Mouse (Mus musculus) CH12.LX (cell line): ENCODE measurements around the gene Tpsb2. TPM values are rescaled to one million over a fixed set of nuclear protein-coding genes. Genes with fewer than 3 reads are reported as not detected.

ENCODE experiments used
- DNase-seq: peaks from one replicate; pipeline ENCODE4 v3.0.0-alpha.2; 2013; ENCODE audit errors: extremely low read depth
- H3K27ac ChIP-seq: 2 replicates; pipeline ENCODE4 v1.5.1; 2012; ENCODE audit warnings: low read depth, mild to moderate bottlenecking, control low read depth, moderate library complexity; ENCODE audit not compliant: insufficient read depth
- H3K27me3 ChIP-seq: replicated peaks from 2 replicates; pipeline ENCODE3; 2012; ENCODE audit warnings: inconsistent platforms
- H3K36me3 ChIP-seq, 2 experiments: replicated peaks in 1 of 2; 2 replicates each; pipeline versions ENCODE3 to v1.6.1; 2012; ENCODE audit warnings: inconsistent platforms in 1 of 2, low read length in 1 of 2, mild to moderate bottlenecking in 1 of 2, mixed read lengths in 1 of 2, moderate library complexity in 1 of 2; ENCODE audit not compliant: control insufficient read depth in 1 of 2, insufficient read depth in 1 of 2
- H3K4me1 ChIP-seq, 2 experiments: 2 replicates each; pipeline ENCODE4 v1.6.1; 2012; ENCODE audit warnings: inconsistent platforms in 1 of 2, moderate library complexity in 1 of 2; ENCODE audit not compliant: insufficient read depth in 2 of 2, control insufficient read depth in 1 of 2
- H3K4me2 ChIP-seq: 2 replicates; pipeline ENCODE4 v1.6.1; 2012; ENCODE audit warnings: low read depth, mild to moderate bottlenecking, control low read depth; ENCODE audit not compliant: poor library complexity, insufficient read depth, severe bottlenecking
- H3K4me3 ChIP-seq, 3 experiments: fragments of 150-350 bp in 1 of 3; sonication (generic) in 1 of 3; replicated peaks in 1 of 3; 2 replicates each; pipeline versions ENCODE3 to v1.5.1; 2011 to 2012; ENCODE audit warnings: low read depth in 2 of 3, low read length in 2 of 3, mild to moderate bottlenecking in 2 of 3, moderate library complexity in 2 of 3, control low read depth in 1 of 3, improper control_type of control experiment in 1 of 3, inconsistent platforms in 1 of 3, mixed read lengths in 1 of 3; ENCODE audit not compliant: poor library complexity in 1 of 3
- H3K79me2 ChIP-seq: replicated peaks from 2 replicates; pipeline ENCODE4 v1.6.1; 2012; ENCODE audit warnings: mild to moderate bottlenecking, moderate library complexity; ENCODE audit not compliant: control insufficient read depth, poor library complexity, insufficient read depth, severe bottlenecking; ENCODE audit errors: extremely low read depth
- H3K9ac ChIP-seq: 2 replicates; pipeline ENCODE4 v1.6.1; 2012; ENCODE audit warnings: low read depth, mild to moderate bottlenecking, control low read depth, moderate library complexity; ENCODE audit not compliant: insufficient read depth
- H3K9me3 ChIP-seq: replicated peaks from 2 replicates; pipeline ENCODE3; 2012; ENCODE audit warnings: low read length, inconsistent platforms, mixed read lengths
- BHLHE40 ChIP-seq: IDR thresholded peaks from 2 replicates; pipeline ENCODE4 v1.6.1; 2011; ENCODE audit warnings: mild to moderate bottlenecking, low read depth, low read length, improper control_type of control experiment
- CTCF ChIP-seq, 2 experiments: IDR thresholded peaks in 1 of 2; conservative IDR thresholded peaks in 1 of 2; 2 replicates each; pipeline ENCODE4 v1.5.1; 2011 to 2012; ENCODE audit warnings: low read depth in 2 of 2, low read length in 2 of 2, improper control_type of control experiment in 1 of 2, inconsistent platforms in 1 of 2, mild to moderate bottlenecking in 1 of 2, moderate library complexity in 1 of 2
- GABPA ChIP-seq: IDR thresholded peaks from 2 replicates; pipeline ENCODE4 v1.6.1; 2012; ENCODE audit warnings: low read depth, low read length, improper control_type of control experiment, inconsistent platforms; ENCODE audit not compliant: insufficient replicate concordance
- HCFC1 ChIP-seq: IDR thresholded peaks from 2 replicates; pipeline ENCODE4 v1.6.1; 2012; ENCODE audit warnings: low read depth, mild to moderate bottlenecking, inconsistent platforms, low read length, improper control_type of control experiment
- IRF4 ChIP-seq: IDR thresholded peaks from 2 replicates; pipeline ENCODE4 v1.6.1; 2014; ENCODE audit warnings: low read depth, mild to moderate bottlenecking, inconsistent platforms, low read length, improper control_type of control experiment
- JUN ChIP-seq: IDR thresholded peaks from 2 replicates; pipeline ENCODE4 v1.6.1; 2011; ENCODE audit warnings: low read depth, mild to moderate bottlenecking, low read length, improper control_type of control experiment, moderate library complexity; ENCODE audit not compliant: insufficient read depth
- JUND ChIP-seq: conservative IDR thresholded peaks from 2 replicates; pipeline ENCODE4 v1.6.1; 2011; ENCODE audit warnings: low read depth, low read length, improper control_type of control experiment
- MAFK ChIP-seq: IDR thresholded peaks from 2 replicates; pipeline ENCODE4 v1.6.1; 2011; ENCODE audit warnings: low read length, improper control_type of control experiment; ENCODE audit not compliant: insufficient replicate concordance
- MYC ChIP-seq: IDR thresholded peaks from 2 replicates; pipeline ENCODE4 v1.6.1; 2011; ENCODE audit warnings: low read depth, mild to moderate bottlenecking, improper control_type of control experiment, low read length
- NELFE ChIP-seq: IDR thresholded peaks from 2 replicates; pipeline ENCODE4 v1.6.1; 2011; ENCODE audit warnings: low read depth, low read length, improper control_type of control experiment
- NRF1 ChIP-seq: IDR thresholded peaks from 2 replicates; pipeline ENCODE4 v1.6.1; 2014; ENCODE audit warnings: low read depth, mild to moderate bottlenecking, inconsistent platforms, low read length, improper control_type of control experiment, moderate library complexity
- POLR2A ChIP-seq: IDR thresholded peaks from 2 replicates; pipeline ENCODE4 v1.6.1; 2011; ENCODE audit warnings: low read depth, mild to moderate bottlenecking, improper control_type of control experiment, low read length
- RAD21 ChIP-seq: IDR thresholded peaks from 2 replicates; pipeline ENCODE4 v1.6.1; 2011; ENCODE audit warnings: low read depth, mild to moderate bottlenecking, low read length, improper control_type of control experiment, moderate library complexity
- RCOR1 ChIP-seq: conservative IDR thresholded peaks from 2 replicates; pipeline ENCODE4 v1.6.1; 2012; ENCODE audit warnings: low read depth, mild to moderate bottlenecking, inconsistent platforms, low read length, improper control_type of control experiment
- SIN3A ChIP-seq: IDR thresholded peaks from 2 replicates; pipeline ENCODE4 v1.6.1; 2012; ENCODE audit warnings: low read length, improper control_type of control experiment, inconsistent platforms
- SMC3 ChIP-seq: IDR thresholded peaks from 2 replicates; pipeline ENCODE4 v1.6.1; 2011; ENCODE audit warnings: low read depth, low read length, improper control_type of control experiment
- USF1 ChIP-seq: IDR thresholded peaks from 2 replicates; pipeline ENCODE4 v1.6.1; 2014; ENCODE audit warnings: low read depth, mild to moderate bottlenecking, inconsistent platforms, low read length, improper control_type of control experiment
- ZC3H11A ChIP-seq: IDR thresholded peaks from 2 replicates; pipeline ENCODE4 v1.6.1; 2012; ENCODE audit warnings: low read depth, mild to moderate bottlenecking, inconsistent platforms, low read length, improper control_type of control experiment
- ZKSCAN1 ChIP-seq: IDR thresholded peaks from 2 replicates; pipeline ENCODE4 v1.6.1; 2012; ENCODE audit warnings: low read depth, inconsistent platforms, low read length, improper control_type of control experiment, borderline replicate concordance
- ZMIZ1 ChIP-seq: IDR thresholded peaks from 2 replicates; pipeline ENCODE4 v1.6.1; 2012; ENCODE audit warnings: low read depth, mild to moderate bottlenecking, inconsistent platforms, low read length, improper control_type of control experiment
- ZNF384 ChIP-seq: IDR thresholded peaks from 2 replicates; pipeline ENCODE4 v1.6.1; 2012; ENCODE audit warnings: low read depth, low read length, improper control_type of control experiment, inconsistent platforms
- dilution Hi-C: fragments of 300-500 bp; cut with MboI; formaldehyde crosslinking; loops from 2 replicates; pipeline ENCODE4 v1.14.3; 2020; ENCODE audit warnings: low sequenced_read_pairs; ENCODE audit not compliant: extremely low pct_unique_long_range_greater_than_20kb, extremely low pct_ligation_motif_present
- in situ Hi-C: fragments of 300-500 bp; cut with MboI; formaldehyde crosslinking; loops from 3 replicates; pipeline ENCODE4 v1.14.3; 2019; ENCODE audit warnings: low sequenced_read_pairs, low pct_ligation_motif_present, low pct_unique_long_range_greater_than_20kb, mixed read lengths
- polyA plus RNA-seq: library from polyadenylated mRNA; unstranded; fragments of >175 nt; gene quantifications from 2 replicates; pipeline ENCODE4 v1.2.1, GENCODE M21; 2012; ENCODE audit warnings: low read depth; ENCODE audit not compliant: insufficient read length
- total RNA-seq, 2 experiments: library from RNA; depleted of rRNA; stranded (reverse); fragments of 300-350 nt in 1 of 2; fragments of >200 nt in 1 of 2; gene quantifications; 2 replicates each; pipeline ENCODE4 v1.2.3; 2012 to 2014

Tpsb2 gene
- total and polyA plus RNA-seq, 3 experiments: not detected

- H3K4me2 ChIP-seq: no peak overlapping the region
- no peaks in the 10 kb centered on the region for H3K4me1 ChIP-seq
- H3K4me3 ChIP-seq: no peak overlapping the region
- DNase-seq: no peak
- no peaks in the 10 kb centered on the region for H3K9me3 ChIP-seq
- H3K27me3 ChIP-seq: peaks cover 49% of the 10 kb centered on the region
- TF ChIP-seq GABPA (no peak), CTCF (conservative IDR thresholded peaks at IDR 0.05 in 1 of 2, IDR thresholded peaks at IDR 0.05 in 1 of 2; ENCODE audit: low read depth in 2 of 2, low read length in 2 of 2) (no peak), MAFK (no peak), JUN (no peak), ZMIZ1 (no peak), USF1 (no peak), HCFC1 (no peak), BHLHE40 (no peak), ZKSCAN1 (no peak), IRF4 (no peak), NELFE (no peak), RCOR1 (no peak), MYC (no peak), JUND (no peak), RAD21 (no peak), SIN3A (no peak), ZC3H11A (no peak), SMC3 (no peak), NRF1 (no peak), ZNF384 (no peak)
- in situ Hi-C loops (loop anchor here (10.0 kb wide), 1 partner anchor 300 kb away; no protein-coding TSS in a partner anchor), dilution Hi-C loops (no loop called here)
- no peaks in the 10 kb centered on the region for H3K79me2 ChIP-seq
- no peaks in the 10 kb centered on the region for H3K36me3 ChIP-seq
- no peak overlapping the region for H3K9ac ChIP-seq
- H3K27ac ChIP-seq: no peak overlapping the region
Observed at GRCm38 (mm10) chr17:25394526-25394925, 28.4 kb downstream of the Tpsb2 start.

- H3K4me3 ChIP-seq: no peak overlapping the region
- H3K9ac ChIP-seq: no peak overlapping the region
- H3K4me2 ChIP-seq: no peak overlapping the region
- H3K79me2 ChIP-seq: no peaks in the 10 kb centered on the region
- no peak overlapping the region for H3K27ac ChIP-seq
- no peaks in the 10 kb centered on the region for H3K9me3 ChIP-seq
- peaks cover 60% of the 10 kb centered on the region for H3K27me3 ChIP-seq
- TF ChIP-seq SMC3 (peak; percentile 98), IRF4 (0 out of 2 replicates have a peak, but pooled peaks have one; percentile 14), RCOR1 (no peak), POLR2A (no peak), RAD21 (peak; percentile 92), NELFE (peak; percentile 28; the same call in 1 of the 2 replicates), ZC3H11A (peak; percentile 87), CTCF (conservative IDR thresholded peaks at IDR 0.05 in 1 of 2, IDR thresholded peaks at IDR 0.05 in 1 of 2; ENCODE audit: low read depth in 2 of 2, low read length in 2 of 2) (peak; percentile 63 to 96)
- TF ChIP-seq, all 38 proteins: peak for 6
- Histone ChIP-seq H3K36me3 (no peaks in the 10 kb centered on the region), H3K4me1 (no peaks in the 10 kb centered on the region)
- in situ Hi-C loops: loop anchor here (10.0 kb wide), 1 partner anchor 297 kb away; no protein-coding TSS in a partner anchor
- peak; percentile 67 for DNase-seq
- dilution Hi-C loops: no loop called here
Observed at GRCm38 (mm10) chr17:25397804-25398519, 31.9 kb downstream of the Tpsb2 start.
